Mouse (Mus musculus) CH12.LX (cell line): Measurements from ENCODE around the gene Ikzf3.

Experiments used
- CTCF ChIP-seq, 2 experiments: IDR thresholded peaks in 1 of 2; conservative IDR thresholded peaks in 1 of 2; 2 replicates each; pipeline ENCODE4 v1.5.1; 2011 to 2012; ENCODE audit warnings: low read depth in 2 of 2, low read length in 2 of 2, improper control_type of control experiment in 1 of 2, inconsistent platforms in 1 of 2, mild to moderate bottlenecking in 1 of 2, moderate library complexity in 1 of 2
- E2F4 ChIP-seq: IDR thresholded peaks from 2 replicates; pipeline ENCODE4 v1.6.1; 2011; ENCODE audit warnings: low read depth, low read length, improper control_type of control experiment; ENCODE audit not compliant: insufficient replicate concordance
- HCFC1 ChIP-seq: IDR thresholded peaks from 2 replicates; pipeline ENCODE4 v1.6.1; 2012; ENCODE audit warnings: low read depth, mild to moderate bottlenecking, inconsistent platforms, low read length, improper control_type of control experiment
- POLR2A ChIP-seq: IDR thresholded peaks from 2 replicates; pipeline ENCODE4 v1.6.1; 2011; ENCODE audit warnings: low read depth, mild to moderate bottlenecking, improper control_type of control experiment, low read length
- SIN3A ChIP-seq: IDR thresholded peaks from 2 replicates; pipeline ENCODE4 v1.6.1; 2012; ENCODE audit warnings: low read length, improper control_type of control experiment, inconsistent platforms
- SMC3 ChIP-seq: IDR thresholded peaks from 2 replicates; pipeline ENCODE4 v1.6.1; 2011; ENCODE audit warnings: low read depth, low read length, improper control_type of control experiment
- ZC3H11A ChIP-seq: IDR thresholded peaks from 2 replicates; pipeline ENCODE4 v1.6.1; 2012; ENCODE audit warnings: low read depth, mild to moderate bottlenecking, inconsistent platforms, low read length, improper control_type of control experiment

GRCm38 (mm10) chr11:98473916-98474479, 71.8 kb downstream of the Ikzf3 start:
- TF ChIP-seq HCFC1 (no peak), POLR2A (peak; percentile 44; the same call in 1 of the 2 replicates), CTCF (conservative IDR thresholded peaks at IDR 0.05 in 1 of 2, IDR thresholded peaks at IDR 0.05 in 1 of 2; ENCODE audit: low read depth in 2 of 2, low read length in 2 of 2) (no peak), SIN3A (no peak; the same call in 1 of the 2 replicates), SMC3 (no peak), E2F4 (no peak), ZC3H11A (no peak)
